Mouse (Mus musculus) forebrain, embryonic 11.5 days (tissue): ENCODE data around the gene Eya2. TPM values are rescaled to one million over a fixed set of nuclear protein-coding genes. Genes with fewer than 3 reads are reported as not detected.

ENCODE experiments used
- ATAC-seq: fragments of 200-750 bp; cut with Nextera tagmentation; replicated peaks from 2 replicates; pipeline ENCODE4 v1.8.0; 2017; ENCODE audit warnings: moderate TSS enrichment; ENCODE audit not compliant: low FRiP score
- DNase-seq: peaks from one replicate; pipeline ENCODE4 v3.0.0-alpha.2; 2017; ENCODE audit warnings: low spot score
- H3K27ac ChIP-seq: fragments of 300-500 bp; sonication (generic); 2 replicates; pipeline ENCODE4 v1.5.1; 2014; ENCODE audit warnings: low read depth, low read length
- H3K27me3 ChIP-seq: fragments of 300-500 bp; sonication (generic); 2 replicates; pipeline ENCODE4 v1.6.1; 2014; ENCODE audit warnings: mild to moderate bottlenecking, low read length, mixed read lengths; ENCODE audit not compliant: control insufficient read depth, insufficient read depth
- H3K36me3 ChIP-seq: fragments of 300-500 bp; sonication (generic); 2 replicates; pipeline ENCODE4 v1.6.1; 2014; ENCODE audit warnings: mild to moderate bottlenecking, low read length, moderate library complexity, mixed read lengths; ENCODE audit not compliant: control insufficient read depth, insufficient read depth
- H3K4me1 ChIP-seq: fragments of 300-500 bp; sonication (generic); replicated peaks from 2 replicates; pipeline ENCODE4 v1.6.1; 2014; ENCODE audit warnings: low read length, mixed read lengths; ENCODE audit not compliant: control insufficient read depth, insufficient read depth
- H3K4me2 ChIP-seq: fragments of 300-500 bp; sonication (generic); 2 replicates; pipeline ENCODE4 v1.6.1; 2014; ENCODE audit warnings: low read depth, mild to moderate bottlenecking, low read length, moderate library complexity, mixed read lengths; ENCODE audit not compliant: severe bottlenecking
- H3K4me3 ChIP-seq: fragments of 300-500 bp; sonication (generic); 2 replicates; pipeline ENCODE4 v1.5.1; 2014; ENCODE audit warnings: low read depth, low read length
- H3K9ac ChIP-seq: fragments of 300-500 bp; sonication (generic); 2 replicates; pipeline ENCODE4 v1.6.1; 2014; ENCODE audit warnings: low read length
- H3K9me3 ChIP-seq: fragments of 300-500 bp; sonication (generic); 2 replicates; pipeline ENCODE4 v1.6.1; 2016; ENCODE audit warnings: low read length, mixed read lengths; ENCODE audit not compliant: control insufficient read depth
- WGBS: fragments of 180-500 bp; shearing (Covaris S2); extraction: QIAGEN DNeasy Blood & Tissue Kit; methylation state at CpG from one replicate; pipeline ENCODE4 v1.1.7; 2014; 5-methylcytosine and 5-hydroxymethylcytosine counted together
- polyA plus RNA-seq: library from polyadenylated mRNA; unstranded; fragments of >200 nt; fragmentation: Nextera tagmentation; extraction: Ambion mirVana; gene quantifications from 2 replicates; pipeline ENCODE4 v1.2.1, GENCODE M21; 2014

Gene Eya2
- polyA plus RNA-seq, 1 experiment from 2014 or later, result 10.3 TPM

- 88% methylated on average over 5 of the region's 5 CpGs for WGBS
- no peak for ATAC-seq
- Histone ChIP-seq H3K36me3 (no peaks in the 10 kb centered on the region), H3K9ac (no peak overlapping the region), H3K4me1 (no peaks in the 10 kb centered on the region), H3K27me3 (no peaks in the 10 kb centered on the region), H3K27ac (no peak overlapping the region), H3K4me3 (no peak overlapping the region), H3K9me3 (no peaks in the 10 kb centered on the region), H3K4me2 (no peak overlapping the region)
- no peak for DNase-seq
These were observed 64.7 kb downstream of the Eya2 start for GRCm38 (mm10) chr2:165659552-165659951.

- H3K27ac ChIP-seq, result no peak overlapping the region
- no peak overlapping the region for H3K4me2 ChIP-seq
- no peak for ATAC-seq
- no peaks in the 10 kb centered on the region for H3K4me1 ChIP-seq
- H3K27me3 ChIP-seq, result no peaks in the 10 kb centered on the region
- DNase-seq, result peak; percentile 16
- H3K9me3 ChIP-seq, result no peaks in the 10 kb centered on the region
- H3K9ac ChIP-seq, result no peak overlapping the region
- 92% methylated on average over 7 of the region's 7 CpGs for WGBS
- no peaks in the 10 kb centered on the region for H3K36me3 ChIP-seq
- H3K4me3 ChIP-seq, result no peak overlapping the region
These were observed 68.4 kb downstream of the Eya2 start for GRCm38 (mm10) chr2:165663266-165663665.

- Histone ChIP-seq H3K36me3 (no peaks in the 10 kb centered on the region), H3K9ac (no peak overlapping the region), H3K27me3 (no peaks in the 10 kb centered on the region), H3K4me3 (no peak overlapping the region), H3K4me1 (no peaks in the 10 kb centered on the region), H3K27ac (no peak overlapping the region), H3K4me2 (no peak overlapping the region), H3K9me3 (no peaks in the 10 kb centered on the region)
- 83% methylated on average over 7 of the region's 7 CpGs for WGBS
- ATAC-seq, result no peak
- DNase-seq, result peak; percentile 21
These were observed 69.8 kb downstream of the Eya2 start for GRCm38 (mm10) chr2:165664648-165665047.

- Histone ChIP-seq H3K9me3 (no peaks in the 10 kb centered on the region), H3K4me3 (no peak overlapping the region), H3K27ac (no peak overlapping the region), H3K27me3 (no peaks in the 10 kb centered on the region), H3K4me1 (no peaks in the 10 kb centered on the region), H3K4me2 (no peak overlapping the region), H3K36me3 (no peaks in the 10 kb centered on the region), H3K9ac (no peak overlapping the region)
- peak; percentile 20 for DNase-seq
- WGBS, result 33% methylated on average over 5 of the region's 5 CpGs
- ATAC-seq, result no peak
These were observed 70.3 kb downstream of the Eya2 start for GRCm38 (mm10) chr2:165665176-165665575.

- Histone ChIP-seq H3K4me2 (no peak overlapping the region), H3K4me3 (no peak overlapping the region), H3K9ac (no peak overlapping the region), H3K36me3 (no peaks in the 10 kb centered on the region), H3K27ac (no peak overlapping the region), H3K27me3 (no peaks in the 10 kb centered on the region), H3K9me3 (no peaks in the 10 kb centered on the region; the same call in 1 of the 2 replicates), H3K4me1 (no peaks in the 10 kb centered on the region)
- DNase-seq (peak; percentile 25), ATAC-seq (no peak)
- 73% methylated on average over 2 of the region's 2 CpGs for WGBS
These were observed 72.3 kb downstream of the Eya2 start for GRCm38 (mm10) chr2:165667096-165667495.

- no peak overlapping the region for H3K4me3 ChIP-seq
- H3K36me3 ChIP-seq, result no peaks in the 10 kb centered on the region
- ATAC-seq (0 out of 2 replicates have a peak, but pooled peaks have one; percentile 21), DNase-seq (peak; percentile 63)
- H3K9me3 ChIP-seq, result no peaks in the 10 kb centered on the region
- WGBS, result 45% methylated on average over 6 of the region's 6 CpGs
- H3K9ac ChIP-seq, result no peak overlapping the region; the same call in 1 of the 2 replicates
- H3K27ac ChIP-seq, result no peak overlapping the region
- H3K27me3 ChIP-seq, result no peaks in the 10 kb centered on the region
- H3K4me1 ChIP-seq, result peaks cover 3% of the 10 kb centered on the region; the same call in 1 of the 2 replicates
- no peak overlapping the region for H3K4me2 ChIP-seq
These were observed 87.9 kb downstream of the Eya2 start for GRCm38 (mm10) chr2:165682719-165683118.

GRCm38 (mm10) chr2:165687516-165687915, 92.7 kb downstream of the Eya2 start:
- Histone ChIP-seq H3K4me2 (no peak overlapping the region), H3K4me1 (peaks cover 3% of the 10 kb centered on the region; the same call in 1 of the 2 replicates), H3K27me3 (no peaks in the 10 kb centered on the region), H3K9me3 (no peaks in the 10 kb centered on the region), H3K36me3 (no peaks in the 10 kb centered on the region), H3K27ac (no peak overlapping the region), H3K4me3 (no peak overlapping the region), H3K9ac (no peak overlapping the region)
- DNase-seq, result no peak
- WGBS, result 40% methylated on average over 8 of the region's 8 CpGs
- no peak for ATAC-seq

- H3K4me2 ChIP-seq, result no peak overlapping the region
- H3K9ac ChIP-seq, result no peak overlapping the region
- no peaks in the 10 kb centered on the region for H3K36me3 ChIP-seq
- no peaks in the 10 kb centered on the region for H3K27me3 ChIP-seq
- H3K4me1 ChIP-seq, result no peaks in the 10 kb centered on the region
- WGBS, result 93% methylated on average over 4 of the region's 4 CpGs
- no peak overlapping the region for H3K27ac ChIP-seq
- DNase-seq, result no peak
- no peak for ATAC-seq
- no peak overlapping the region for H3K4me3 ChIP-seq
- no peaks in the 10 kb centered on the region for H3K9me3 ChIP-seq
These were observed 94.1 kb downstream of the Eya2 start for GRCm38 (mm10) chr2:165688896-165689295.

- ATAC-seq, result no peak
- Histone ChIP-seq H3K4me2 (no peak overlapping the region), H3K9ac (no peak overlapping the region), H3K9me3 (no peaks in the 10 kb centered on the region), H3K27me3 (no peaks in the 10 kb centered on the region), H3K27ac (no peak overlapping the region), H3K36me3 (no peaks in the 10 kb centered on the region), H3K4me3 (no peak overlapping the region), H3K4me1 (no peaks in the 10 kb centered on the region)
- DNase-seq, result no peak
- 84% methylated on average over 3 of the region's 3 CpGs for WGBS
These were observed 96.2 kb downstream of the Eya2 start for GRCm38 (mm10) chr2:165691016-165691415.
